Mouse (Mus musculus): Measurements from ENCODE around the gene Dnm1.

Gene Dnm1

GRCm38 (mm10) chr2:32283986-32284385, 69.2 kb downstream of the Dnm1 start:
- in situ Hi-C loops (cut with MboI, MseI) = no loop called here

- in situ Hi-C loops (cut with MboI, MseI) = no loop called here
Measured at GRCm38 (mm10) chr2:32282727-32283126, 70.4 kb downstream of the Dnm1 start.

GRCm38 (mm10) chr2:32282289-32282688, 70.8 kb downstream of the Dnm1 start:
- in situ Hi-C loops (cut with MboI, MseI) = no loop called here

- in situ Hi-C loops (cut with MboI, MseI) = no loop called here
Measured at GRCm38 (mm10) chr2:32275823-32276222, 77.3 kb downstream of the Dnm1 start.

GRCm38 (mm10) chr2:32260635-32261034, 92.5 kb downstream of the Dnm1 start:
- in situ Hi-C loops (cut with MboI, MseI) = no loop called here

- in situ Hi-C loops (cut with MboI, MseI) = no loop called here
Measured at GRCm38 (mm10) chr2:32259657-32260417, 93.3 kb downstream of the Dnm1 start, which contains the start of gene Uck1. Gene Uck1, minus strand, starts transcription at chr2:32260159.

- in situ Hi-C loops (cut with MboI, MseI) = no loop called here
Measured at GRCm38 (mm10) chr2:32258887-32259533, 94.1 kb downstream of the Dnm1 start.

Data from regulatory T cell (primary cell).